Mouse (Mus musculus) left cerebral cortex, postnatal 36 days (tissue): ENCODE data around the gene Pglyrp2. TPM values are rescaled to one million over a fixed set of nuclear protein-coding genes. Genes with fewer than 3 reads are reported as not detected.

Experiments
- DNase-seq, 2 experiments: peaks; one replicate each; pipeline ENCODE4 v3.0.0; 2021 to 2022; ENCODE audit warnings: low spot score in 2 of 2, mixed read lengths in 1 of 2
- intact Hi-C: fragments of 180-260 bp; cut with DNase I; formaldehyde crosslinking; loops from one replicate; pipeline ENCODE4 v1.15.1; 2025
- total RNA-seq, 2 experiments: library from RNA; stranded (reverse); gene quantifications; 2 replicates each; pipeline ENCODE4 v1.2.3; 2021

Gene Pglyrp2
- total RNA-seq, result not detected

GRCm38 (mm10) chr17:32424034-32424433 lies at the start of gene Pglyrp2:
Gene Pglyrp2 (minus strand): TSS chr17:32424167.
- DNase-seq, result no peak
- intact Hi-C loops, result no loop called here

GRCm38 (mm10) chr17:32472176-32472575 lies 48.2 kb upstream of the Pglyrp2 start:
- no peak for DNase-seq

GRCm38 (mm10) chr17:32470795-32471194 lies 46.8 kb upstream of the Pglyrp2 start:
- intact Hi-C loops, result no loop called here
- DNase-seq, result no peak

More at GRCm38 (mm10) chr17:32472176-32472575, 48.2 kb upstream of the Pglyrp2 start:
- intact Hi-C loops, result no loop called here

GRCm38 (mm10) chr17:32468494-32468893 lies 44.5 kb upstream of the Pglyrp2 start:
- intact Hi-C loops, result no loop called here
- DNase-seq, result no peak

GRCm38 (mm10) chr17:32454997-32455396 lies 31.0 kb upstream of the Pglyrp2 start:
- DNase-seq, result no peak
- intact Hi-C loops, result no loop called here

GRCm38 (mm10) chr17:32454188-32454587 lies 30.2 kb upstream of the Pglyrp2 start:
- intact Hi-C loops, result no loop called here
- no peak for DNase-seq

- intact Hi-C loops, result no loop called here
- DNase-seq, result no peak
These were observed 28.5 kb upstream of the Pglyrp2 start, which contains the start of gene Cyp4f39 for GRCm38 (mm10) chr17:32452482-32452881. Gene Cyp4f39 (plus strand): TSS chr17:32452723.

- DNase-seq, result no peak
- intact Hi-C loops, result no loop called here
These were observed 27.0 kb upstream of the Pglyrp2 start for GRCm38 (mm10) chr17:32450844-32451537.

- intact Hi-C loops, result no loop called here
- DNase-seq, result no peak
These were observed 25.1 kb upstream of the Pglyrp2 start for GRCm38 (mm10) chr17:32449042-32449441.

GRCm38 (mm10) chr17:32447195-32447594 lies 23.2 kb upstream of the Pglyrp2 start:
- intact Hi-C loops, result no loop called here
- no peak for DNase-seq

- intact Hi-C loops, result no loop called here
- DNase-seq, result no peak
These were observed 21.0 kb upstream of the Pglyrp2 start for GRCm38 (mm10) chr17:32445016-32445415.

- intact Hi-C loops, result no loop called here
- no peak for DNase-seq
These were observed 19.3 kb upstream of the Pglyrp2 start for GRCm38 (mm10) chr17:32443245-32443644.

- no peak for DNase-seq
- intact Hi-C loops, result no loop called here
These were observed 13.1 kb upstream of the Pglyrp2 start for GRCm38 (mm10) chr17:32437106-32437505.

GRCm38 (mm10) chr17:32435151-32435550 lies 11.2 kb upstream of the Pglyrp2 start:
- no peak for DNase-seq
- intact Hi-C loops, result no loop called here

GRCm38 (mm10) chr17:32434324-32434723 lies 10.4 kb upstream of the Pglyrp2 start:
- DNase-seq, result no peak
- intact Hi-C loops, result no loop called here

GRCm38 (mm10) chr17:32431972-32432371 lies 8.0 kb upstream of the Pglyrp2 start:
- no peak for DNase-seq
- intact Hi-C loops, result loop anchor here (1.0 kb wide), 1 partner anchor 83 kb away; no protein-coding TSS in a partner anchor

GRCm38 (mm10) chr17:32426610-32427009 lies 2.6 kb upstream of the Pglyrp2 start:
- intact Hi-C loops, result no loop called here
- DNase-seq, result no peak

GRCm38 (mm10) chr17:32420781-32421180 lies 3.2 kb downstream of the Pglyrp2 start:
- intact Hi-C loops, result no loop called here
- DNase-seq, result no peak

- intact Hi-C loops, result no loop called here
- no peak for DNase-seq
These were observed 4.0 kb downstream of the Pglyrp2 start for GRCm38 (mm10) chr17:32419989-32420388.

- intact Hi-C loops, result no loop called here
- no peak for DNase-seq
These were observed 7.2 kb downstream of the Pglyrp2 start for GRCm38 (mm10) chr17:32416771-32417170.

- intact Hi-C loops, result no loop called here
These were observed 8.4 kb downstream of the Pglyrp2 start for GRCm38 (mm10) chr17:32415417-32416020.

More at GRCm38 (mm10) chr17:32415417-32416020, 8.4 kb downstream of the Pglyrp2 start:
- no peak for DNase-seq
